Mouse (Mus musculus): ENCODE measurements around the gene Rps6kb1.
A peak's percentile ranks its signal among the peaks of the same experiment; 100 is the strongest.
"Not testable (repeated sequence)": the region's sequence is repeated elsewhere in the genome, so short reads cannot be mapped to it uniquely, and the experiment has no call there.

Gene Rps6kb1

GRCm38 (mm10) chr11:86539716-86540475 lies 4.7 kb downstream of the Rps6kb1 start:
- DNase-seq: no peak

GRCm38 (mm10) chr11:86538786-86539185 lies 5.8 kb downstream of the Rps6kb1 start:
- no peak for DNase-seq

DNA sequence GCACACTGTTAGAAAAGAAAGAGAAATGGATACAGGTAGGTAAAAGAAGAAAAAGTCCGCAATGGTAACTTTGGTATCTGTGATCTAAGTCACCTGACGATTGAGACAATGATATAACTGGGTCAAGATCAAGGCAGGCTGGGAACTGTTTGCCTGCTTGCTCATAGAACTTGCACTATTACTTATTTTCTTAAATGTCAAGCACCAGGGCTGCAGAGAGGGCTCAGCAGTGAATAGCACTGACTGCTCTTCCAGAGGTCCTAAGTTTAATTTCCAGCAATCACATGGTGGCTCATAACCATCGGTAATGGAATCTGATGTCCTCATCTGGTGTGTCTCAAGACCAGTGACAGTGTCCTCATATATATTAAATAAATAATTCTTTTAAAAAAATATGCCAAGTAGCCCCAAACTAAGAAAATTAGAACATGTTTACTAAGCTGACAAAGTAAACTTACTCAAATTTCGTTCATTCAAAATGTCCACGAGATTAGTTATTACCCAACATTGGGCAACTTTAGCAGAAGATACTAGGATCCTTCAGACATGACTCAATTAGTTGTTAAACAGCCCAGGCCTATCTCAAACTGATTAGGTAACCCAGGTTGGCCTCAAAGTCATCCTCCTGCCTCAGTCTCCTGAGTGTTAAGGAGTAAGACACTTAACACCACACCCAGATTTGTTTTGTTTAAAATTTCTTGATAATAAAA lies 10.2 kb downstream of the Rps6kb1 start:
- no peak for DNase-seq

DNA sequence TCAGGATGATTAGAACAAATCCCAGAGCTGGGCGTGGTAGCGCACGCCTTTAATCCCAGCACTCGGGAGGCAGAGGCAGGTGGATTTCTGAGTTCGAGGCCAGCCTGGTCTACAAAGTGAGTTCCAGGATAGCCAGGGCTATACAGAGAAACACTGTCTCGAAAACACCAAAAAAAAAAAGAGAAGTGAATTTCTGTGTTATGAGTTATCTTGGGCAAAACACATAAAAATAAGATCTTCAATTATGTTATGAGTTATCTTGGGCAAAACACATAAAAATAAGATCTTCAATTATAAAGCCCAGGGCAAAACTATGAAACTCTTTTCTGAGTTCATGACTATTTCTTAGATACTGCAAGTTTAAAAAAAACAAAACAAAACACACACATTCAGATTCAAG lies 11.3 kb downstream of the Rps6kb1 start:
- DNase-seq: not testable (repeated sequence)

- peak in 1 of 2 experiments; percentile 29 for DNase-seq
These were observed 11.8 kb downstream of the Rps6kb1 start for GRCm38 (mm10) chr11:86532834-86533233.

DNA sequence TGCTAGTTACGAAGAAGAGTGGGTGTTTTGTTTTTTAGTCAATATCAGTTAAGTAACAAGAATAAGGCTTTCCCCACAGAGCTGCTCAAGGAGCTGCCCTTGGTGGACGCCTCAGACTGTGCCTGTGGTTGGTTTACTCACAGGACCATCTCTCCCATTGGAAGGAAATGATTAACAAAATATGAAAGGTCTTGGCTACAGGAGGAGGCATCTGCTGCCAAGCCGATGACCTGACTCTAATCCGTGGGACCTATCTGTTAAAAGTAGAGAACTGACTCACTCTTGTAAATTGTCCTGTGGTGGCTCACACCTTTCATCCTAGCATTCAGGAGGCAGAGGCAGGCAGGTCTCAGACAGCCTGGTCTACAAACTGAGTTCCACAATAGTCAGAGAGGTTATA lies 17.1 kb downstream of the Rps6kb1 start:
- DNase-seq: peak; percentile 12 to 46

DNA sequence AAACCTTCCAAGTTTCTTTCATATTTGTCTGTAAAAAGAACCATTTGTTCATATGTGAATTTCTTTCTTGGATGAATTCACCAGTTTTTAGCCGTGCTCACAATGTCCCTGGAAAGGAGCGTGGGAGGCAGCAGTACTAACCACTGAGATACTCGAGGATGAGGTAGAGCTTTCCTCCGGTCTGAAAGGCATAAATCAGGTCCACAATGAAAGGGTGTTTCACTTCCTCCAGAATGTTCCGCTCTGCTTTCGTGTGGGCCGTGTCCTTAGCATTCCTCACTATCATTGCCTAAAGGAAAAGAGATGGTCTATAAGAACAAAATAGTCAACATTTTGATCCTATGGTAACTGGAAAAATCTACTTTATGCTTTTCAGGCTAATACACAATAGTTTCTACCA lies 24.9 kb downstream of the Rps6kb1 start:
- DNase-seq: no peak

- DNase-seq: no peak
These were observed 27.4 kb downstream of the Rps6kb1 start for GRCm38 (mm10) chr11:86517229-86517628.

- DNase-seq: no peak
These were observed 28.0 kb downstream of the Rps6kb1 start for GRCm38 (mm10) chr11:86516620-86517019.

- no peak for DNase-seq
These were observed 36.6 kb downstream of the Rps6kb1 start for GRCm38 (mm10) chr11:86507991-86508390.

- DNase-seq: no peak
These were observed 37.3 kb downstream of the Rps6kb1 start for GRCm38 (mm10) chr11:86507334-86507733.

DNA sequence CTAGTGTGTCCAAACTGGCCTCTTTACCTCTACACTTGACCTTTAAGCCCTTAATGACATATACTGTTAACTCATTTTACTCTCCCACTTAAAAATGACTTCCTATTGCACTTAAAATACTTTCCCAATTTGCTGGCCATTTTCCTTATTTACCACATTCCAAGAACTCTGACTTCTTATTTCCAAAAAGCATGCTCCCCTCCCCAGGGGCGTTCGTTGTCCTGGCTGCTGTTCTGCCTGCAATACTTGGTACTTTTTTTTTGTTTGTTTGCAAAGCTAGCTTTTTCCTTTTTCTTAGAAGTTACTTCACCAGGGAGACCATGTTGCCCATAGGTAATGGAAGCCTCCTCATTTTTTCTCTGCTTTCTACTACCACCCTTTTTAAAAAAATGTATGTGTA lies 41.5 kb downstream of the Rps6kb1 start:
- DNase-seq: no peak

- no peak for DNase-seq
These were observed 43.8 kb downstream of the Rps6kb1 start for GRCm38 (mm10) chr11:86500795-86501194.

DNA sequence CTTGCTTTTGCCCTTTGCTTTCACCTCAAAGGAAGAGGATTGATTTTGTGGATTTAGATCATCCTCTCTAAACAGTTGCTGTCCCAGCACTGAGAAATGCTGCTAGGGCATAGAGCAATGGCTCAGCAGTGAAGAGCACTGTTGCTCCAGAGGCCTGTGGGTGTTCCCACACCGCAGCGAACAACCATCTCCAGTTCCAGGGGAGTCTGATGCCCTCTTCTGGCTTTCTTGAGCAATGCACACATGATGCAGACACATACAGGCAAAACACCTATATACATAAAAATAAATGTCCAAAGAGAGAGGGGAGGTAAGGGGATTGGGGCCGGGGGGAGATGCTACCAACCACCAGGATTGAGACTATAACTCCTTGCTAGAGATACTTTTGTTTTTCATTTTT lies 46.7 kb downstream of the Rps6kb1 start:
- DNase-seq: no peak

DNA sequence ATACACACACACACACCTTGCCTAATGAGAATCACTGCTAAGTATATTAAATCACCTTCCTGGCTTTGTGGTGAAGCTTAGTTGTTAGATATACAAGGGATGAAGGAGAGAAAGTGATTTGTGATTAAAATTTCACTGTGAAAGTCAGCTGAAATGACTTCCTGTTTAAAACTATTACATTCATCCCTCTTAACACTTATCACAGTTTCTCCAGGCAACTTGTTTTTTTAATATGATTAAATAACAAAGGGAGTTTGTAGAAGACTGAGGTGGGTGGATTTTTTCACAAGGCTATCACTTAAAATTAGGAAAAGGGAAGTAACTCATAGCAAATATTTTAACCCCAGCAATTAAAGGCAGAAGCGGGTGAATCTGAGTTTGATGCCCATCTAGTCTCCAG lies 47.2 kb downstream of the Rps6kb1 start:
- DNase-seq: no peak

DNA sequence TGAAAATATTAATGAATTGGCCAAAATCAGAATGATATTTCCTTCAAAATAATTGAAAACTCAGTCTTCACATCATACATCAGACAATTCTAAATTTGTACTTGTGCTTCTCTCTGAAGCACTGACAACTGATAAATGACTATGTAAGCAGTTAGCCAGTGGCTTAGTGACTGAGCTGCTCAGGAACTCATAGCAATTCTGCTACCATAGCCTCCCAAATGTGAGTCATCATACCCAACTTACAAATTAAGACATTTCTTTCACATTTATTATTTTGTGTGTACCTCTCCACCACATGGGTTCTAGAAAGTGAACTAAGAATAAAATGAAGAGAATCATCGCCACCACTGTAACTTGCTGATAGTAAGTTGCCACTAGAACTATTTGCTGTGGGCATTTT lies 53.8 kb downstream of the Rps6kb1 start:
- DNase-seq: no peak

- DNase-seq: peak; percentile 41 to 62
These were observed 59.6 kb downstream of the Rps6kb1 start for GRCm38 (mm10) chr11:86484910-86485510.

DNA sequence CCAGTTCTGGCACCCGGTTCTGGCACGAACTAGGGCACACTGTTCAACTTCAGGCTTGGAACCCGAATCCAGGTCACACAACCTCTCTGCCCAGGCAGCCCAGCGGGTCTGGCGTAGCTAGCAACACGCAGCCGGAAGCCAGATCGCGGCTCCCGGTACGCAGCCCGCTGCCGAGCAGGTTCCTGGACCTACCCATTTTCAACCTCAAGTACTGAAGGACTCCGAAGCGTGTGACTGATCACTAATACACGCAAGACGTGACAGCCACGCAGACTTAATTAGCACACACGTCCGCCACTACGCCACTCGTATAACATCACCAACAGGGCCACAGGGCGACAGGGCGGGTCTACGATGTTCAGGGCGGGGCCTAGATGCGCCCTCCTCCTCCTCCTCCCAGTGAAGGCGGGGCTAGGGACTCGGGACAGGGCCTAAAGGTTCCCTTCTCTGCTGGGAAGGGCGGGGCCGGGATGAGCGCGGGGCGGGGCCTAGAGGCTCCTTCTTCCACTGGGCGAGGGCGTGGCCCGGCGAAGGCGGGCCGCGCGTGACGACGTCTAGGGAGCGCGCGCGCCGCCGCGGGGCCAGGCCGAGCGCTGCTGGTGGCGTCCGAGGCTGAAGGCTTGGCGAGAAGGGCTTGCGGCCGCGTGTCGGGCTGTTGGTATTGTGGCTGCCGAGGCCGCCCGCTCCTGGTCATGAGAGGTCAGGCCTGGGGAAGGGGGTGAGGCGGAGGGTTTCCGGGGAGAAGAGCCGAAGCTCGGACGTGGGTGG lies 60.3 kb downstream of the Rps6kb1 start, which contains the start of gene Rnft1:
TSS of gene Rnft1 (plus strand) at position 557 of the 768 bp plus-strand sequence.
- DNase-seq: peak; percentile 99

DNA sequence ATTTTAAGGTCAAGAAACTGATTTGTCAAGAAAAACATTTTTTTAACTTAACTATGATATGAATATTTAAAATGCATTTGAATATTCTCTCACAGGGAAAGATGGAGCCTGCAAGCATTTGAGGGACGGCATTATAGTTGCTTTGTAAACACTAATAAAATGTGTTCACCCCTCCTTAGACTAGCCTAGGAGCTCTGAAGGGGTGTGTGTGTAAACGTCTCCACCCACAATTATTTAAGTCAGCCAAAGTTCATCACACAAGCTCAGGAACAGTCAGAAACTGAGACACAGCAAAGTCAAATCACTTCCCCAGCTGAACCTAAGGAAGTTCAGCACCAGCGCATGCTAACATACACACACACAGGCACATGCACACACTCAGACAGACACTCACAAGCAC lies 71.0 kb downstream of the Rps6kb1 start:
- no peak for DNase-seq

GRCm38 (mm10) chr11:86472771-86473171 lies 71.8 kb downstream of the Rps6kb1 start:
- DNase-seq: no peak

DNA sequence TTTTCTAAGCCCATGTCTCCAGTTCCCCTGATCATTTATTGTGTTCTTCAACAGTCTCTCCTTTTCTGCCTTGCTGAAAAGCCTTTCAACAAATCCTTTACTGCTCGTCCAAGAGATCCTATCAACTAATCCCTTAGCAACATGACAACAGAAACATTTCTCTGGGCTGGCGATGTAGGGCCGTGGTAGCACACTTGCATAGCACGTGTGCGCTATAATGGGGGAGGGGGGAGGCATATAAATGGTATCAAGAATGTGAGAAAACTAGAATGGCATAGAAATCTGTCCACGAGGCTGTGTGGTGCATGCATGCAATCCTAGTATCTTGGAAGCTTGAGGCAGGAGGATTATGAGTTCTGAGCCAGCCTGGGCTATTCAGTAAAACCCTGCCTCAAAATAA lies 72.8 kb downstream of the Rps6kb1 start:
- no peak for DNase-seq

GRCm38 (mm10) chr11:86468971-86469370 lies 75.6 kb downstream of the Rps6kb1 start:
- no peak for DNase-seq

DNA sequence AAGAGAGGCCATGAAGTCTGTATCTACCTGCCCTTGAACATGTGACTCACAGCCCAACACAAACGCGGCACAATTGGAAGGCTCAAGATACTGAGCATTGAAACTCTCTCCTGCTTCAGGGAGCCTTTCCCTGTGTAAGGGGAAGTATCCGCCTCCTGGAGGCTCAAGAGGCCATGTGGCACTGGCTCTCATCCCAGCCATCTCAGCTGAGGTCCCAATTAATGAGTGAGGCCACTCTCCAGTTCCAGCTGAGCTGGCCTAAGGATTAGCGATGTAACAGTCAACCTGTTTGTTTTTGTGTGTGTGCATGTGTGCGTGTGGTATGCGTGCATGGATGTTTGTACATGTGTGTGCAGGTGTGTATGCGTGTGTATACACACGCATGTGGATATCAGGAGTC lies 76.3 kb downstream of the Rps6kb1 start:
- no peak for DNase-seq
